Mouse (Mus musculus): ENCODE measurements at regions not wholly inside any gene's neighbourhood (a gene's known extent, or its start where the extent isn't known, plus 50 kb on each side); places are given as distances from the start of the nearest gene placed in this dataset.

DNA sequence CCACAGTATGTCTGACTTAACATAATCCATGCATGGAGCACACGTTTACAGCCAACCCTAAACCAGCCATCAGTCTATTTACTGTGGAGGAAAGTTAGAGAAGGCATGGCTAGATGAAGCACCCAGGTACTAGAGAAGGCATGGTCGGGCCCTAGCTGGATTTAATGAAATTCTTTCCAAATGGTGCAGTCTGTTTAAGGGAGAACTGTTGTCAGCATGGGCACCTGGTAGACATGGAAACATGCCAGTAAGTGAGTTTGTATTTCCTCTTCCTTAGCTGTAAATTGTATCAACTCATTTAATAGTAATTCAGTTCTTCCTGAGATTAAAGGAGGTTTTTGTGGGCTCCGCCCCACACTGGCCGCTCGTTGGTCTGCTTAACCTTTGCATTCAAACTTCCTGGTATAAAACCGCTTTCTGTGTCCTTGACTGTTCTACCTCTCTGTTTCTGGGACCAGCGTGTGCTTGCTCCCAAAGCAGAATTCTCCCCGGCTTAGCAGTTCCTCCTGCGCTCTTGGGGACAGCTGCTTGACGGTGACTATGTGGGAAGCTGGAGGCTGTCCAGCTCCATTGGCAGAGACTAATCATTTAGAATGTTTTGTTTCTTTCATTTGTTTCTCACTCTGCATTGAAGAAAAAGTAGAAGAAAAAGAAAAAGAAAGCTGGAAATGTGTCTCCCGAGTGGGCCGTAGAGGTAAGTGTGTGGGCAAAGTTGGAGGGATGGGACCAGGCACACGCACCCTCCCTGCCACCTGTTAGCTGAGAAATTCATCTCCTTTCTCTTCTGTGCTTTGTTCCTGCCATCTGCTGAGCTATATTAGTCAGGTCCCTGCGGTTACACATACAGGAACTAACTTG, 96.0 kb upstream of the St6galnac5 start:
- no peak for ATAC-seq (ENCODE audit: low FRiP score, low TSS enrichment)
- TF ChIP-seq CTCF (IDR thresholded peaks at IDR 0.05; ENCODE audit: low read depth) (no peak), EP300 (optimal IDR thresholded peaks at IDR 0.05) (no peak)
- 56% methylated on average over 14 of the region's 14 CpGs for WGBS
- no peak overlapping the region for H3K27ac ChIP-seq (replicated peaks)
- no peak overlapping the region for H3K4me2 ChIP-seq (replicated peaks; ENCODE audit: low read depth)
- no peaks in the 10 kb centered on the region for H3K9me3 ChIP-seq (ENCODE audit: control insufficient read depth, low read length)
- no peaks in the 10 kb centered on the region for H3K27me3 ChIP-seq (ENCODE audit: control insufficient read depth, insufficient read depth, low read length)
- no peak overlapping the region for H3K9ac ChIP-seq (ENCODE audit: low read length)
- no peaks in the 10 kb centered on the region for H3K4me1 ChIP-seq (replicated peaks; ENCODE audit: control insufficient read depth, insufficient read depth)
- H3K36me3 ChIP-seq (ENCODE audit: control insufficient read depth, insufficient read depth, low read length), result no peaks in the 10 kb centered on the region
- no peak for DNase-seq (ENCODE audit: low spot score)
- H3K4me3 ChIP-seq (ENCODE audit: low read depth, low read length), result no peak overlapping the region

DNA sequence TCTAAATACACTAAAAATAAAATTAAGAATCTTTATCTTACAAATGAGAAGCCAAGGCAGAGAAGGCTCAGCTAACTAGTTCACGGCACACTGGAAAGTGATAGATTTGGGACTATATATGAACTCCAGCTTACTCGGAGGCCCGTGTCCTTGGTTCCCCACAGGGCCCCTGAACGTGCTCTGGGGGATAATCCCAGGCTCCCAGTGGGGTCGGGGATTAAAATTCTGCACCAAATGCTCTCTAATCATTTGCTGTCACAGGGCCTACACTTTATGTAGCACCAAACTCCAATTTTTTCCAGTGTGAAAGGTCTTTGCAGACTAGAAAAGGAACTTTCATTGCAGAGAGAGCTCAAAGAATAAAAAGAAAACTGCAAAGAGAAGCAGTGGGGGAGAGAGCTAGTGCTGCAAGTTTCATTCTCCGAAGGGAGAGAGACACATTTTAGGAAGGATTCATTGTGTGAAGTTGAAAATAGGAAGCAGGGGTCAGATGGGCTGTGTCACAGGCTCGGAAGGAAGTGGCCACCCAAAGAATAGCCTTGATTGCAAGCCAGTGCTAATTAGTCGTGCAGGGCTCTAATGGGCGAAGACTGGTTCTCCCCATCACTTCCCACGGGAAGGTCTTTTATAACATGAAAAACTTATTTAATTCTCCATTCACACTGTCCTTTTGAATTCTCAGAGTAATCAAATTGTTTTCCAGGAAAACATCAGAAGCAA, 90.3 kb upstream of the St6galnac5 start:
- H3K4me3 ChIP-seq (ENCODE audit: low read depth, low read length), result no peak overlapping the region
- no peaks in the 10 kb centered on the region for H3K9me3 ChIP-seq (ENCODE audit: control insufficient read depth, low read length)
- DNase-seq (ENCODE audit: low spot score), result no peak
- no peak for TF ChIP-seq CTCF (IDR thresholded peaks at IDR 0.05; ENCODE audit: low read depth)
- TF ChIP-seq EP300 (optimal IDR thresholded peaks at IDR 0.05), result no peak
- no peak overlapping the region for H3K9ac ChIP-seq (ENCODE audit: low read length)
- no peak overlapping the region for H3K27ac ChIP-seq (replicated peaks)
- H3K27me3 ChIP-seq (ENCODE audit: control insufficient read depth, insufficient read depth, low read length), result no peaks in the 10 kb centered on the region
- no peaks in the 10 kb centered on the region for H3K36me3 ChIP-seq (ENCODE audit: control insufficient read depth, insufficient read depth, low read length)
- no peaks in the 10 kb centered on the region for H3K4me1 ChIP-seq (replicated peaks; ENCODE audit: control insufficient read depth, insufficient read depth)
- WGBS, result 65% methylated on average over 10 of the region's 10 CpGs
- no peak for ATAC-seq (ENCODE audit: low FRiP score, low TSS enrichment)
- no peak overlapping the region for H3K4me2 ChIP-seq (replicated peaks; ENCODE audit: low read depth)

DNA sequence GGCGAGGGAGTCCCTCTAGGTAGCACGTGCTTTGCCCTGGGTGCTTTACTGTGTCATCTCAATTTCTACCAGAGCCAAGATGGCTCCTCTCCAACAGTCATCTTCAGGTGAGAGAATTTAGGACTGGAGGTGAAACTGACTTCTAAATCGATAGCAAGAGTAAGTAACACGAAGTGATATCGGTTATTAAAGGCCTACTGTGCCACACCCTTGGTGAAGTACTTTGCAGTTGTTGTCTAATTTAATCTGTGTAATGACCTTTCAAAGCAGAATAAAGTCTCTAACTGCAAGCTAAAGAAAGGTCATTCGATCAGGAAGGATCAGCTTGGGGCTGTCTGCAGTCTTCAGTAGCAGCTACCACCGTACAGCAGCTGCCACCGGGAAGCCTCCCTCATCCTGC, 89.5 kb upstream of the St6galnac5 start:
- H3K27ac ChIP-seq (replicated peaks), result no peak overlapping the region
- H3K4me2 ChIP-seq (replicated peaks; ENCODE audit: low read depth), result no peak overlapping the region
- DNase-seq (ENCODE audit: low spot score) (no peak), ATAC-seq (ENCODE audit: low FRiP score, low TSS enrichment) (no peak)
- TF ChIP-seq EP300 (optimal IDR thresholded peaks at IDR 0.05) (no peak), CTCF (IDR thresholded peaks at IDR 0.05; ENCODE audit: low read depth) (no peak)
- no peaks in the 10 kb centered on the region for H3K4me1 ChIP-seq (replicated peaks; ENCODE audit: control insufficient read depth, insufficient read depth)
- no peaks in the 10 kb centered on the region for H3K36me3 ChIP-seq (ENCODE audit: control insufficient read depth, insufficient read depth, low read length)
- H3K9ac ChIP-seq (ENCODE audit: low read length), result no peak overlapping the region
- H3K9me3 ChIP-seq (ENCODE audit: control insufficient read depth, low read length), result no peaks in the 10 kb centered on the region
- H3K27me3 ChIP-seq (ENCODE audit: control insufficient read depth, insufficient read depth, low read length), result no peaks in the 10 kb centered on the region
- H3K4me3 ChIP-seq (ENCODE audit: low read depth, low read length), result no peak overlapping the region
- whole genome bisulfite sequencing, result 87% methylated on average over 8 of the region's 8 CpGs

DNA sequence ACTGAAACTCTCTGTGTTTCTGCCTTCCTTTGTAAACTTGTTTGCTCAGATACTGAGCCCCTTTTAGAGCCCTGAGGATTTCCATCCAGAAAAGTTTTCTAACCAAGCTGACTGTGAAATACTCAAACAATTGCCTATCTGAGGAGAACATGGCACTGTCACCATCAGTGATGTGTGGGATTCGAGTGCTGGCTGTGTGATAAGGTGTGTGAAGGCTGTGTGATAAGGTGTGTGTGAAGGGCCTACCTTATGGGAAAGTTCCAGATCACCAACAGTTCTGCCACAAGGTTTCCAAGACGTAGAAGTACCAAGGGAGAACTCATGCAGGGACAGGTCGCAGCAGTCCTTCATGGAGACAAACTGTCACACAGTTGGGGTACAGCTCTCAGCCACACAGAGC, 89.1 kb upstream of the St6galnac5 start:
- 90% methylated on average over 3 of the region's 3 CpGs for WGBS
- no peak for TF ChIP-seq EP300 (optimal IDR thresholded peaks at IDR 0.05)
- TF ChIP-seq CTCF (IDR thresholded peaks at IDR 0.05; ENCODE audit: low read depth), result no peak
- DNase-seq (ENCODE audit: low spot score) (peak; percentile 8), ATAC-seq (ENCODE audit: low FRiP score, low TSS enrichment) (no peak)
- Histone ChIP-seq H3K4me3 (ENCODE audit: low read depth, low read length) (no peak overlapping the region), H3K9ac (ENCODE audit: low read length) (no peak overlapping the region), H3K4me1 (replicated peaks; ENCODE audit: control insufficient read depth, insufficient read depth) (no peaks in the 10 kb centered on the region), H3K9me3 (ENCODE audit: control insufficient read depth, low read length) (no peaks in the 10 kb centered on the region), H3K4me2 (replicated peaks; ENCODE audit: low read depth) (no peak overlapping the region), H3K27ac (replicated peaks) (no peak overlapping the region), H3K27me3 (ENCODE audit: control insufficient read depth, insufficient read depth, low read length) (no peaks in the 10 kb centered on the region), H3K36me3 (ENCODE audit: control insufficient read depth, insufficient read depth, low read length) (no peaks in the 10 kb centered on the region)

DNA sequence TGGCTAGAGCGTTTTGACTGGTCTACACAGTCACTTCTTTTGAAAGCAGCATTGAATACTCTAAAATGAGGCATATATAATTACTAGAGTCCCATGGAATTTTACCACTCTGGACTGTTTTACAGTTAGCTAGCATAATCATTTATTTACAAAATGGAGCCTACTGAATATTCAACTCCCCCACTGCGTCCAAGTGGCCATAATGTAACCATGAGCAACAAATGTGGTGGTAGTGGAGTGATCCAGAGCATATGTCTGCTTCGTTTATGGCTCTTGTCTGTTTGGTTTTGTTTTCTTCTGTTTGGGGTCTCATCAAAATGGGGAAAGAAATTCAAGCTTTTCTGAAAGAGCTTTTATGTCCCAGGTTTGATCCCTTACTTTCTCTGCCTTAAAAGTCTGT, 83.8 kb upstream of the St6galnac5 start:
- Histone ChIP-seq H3K4me2 (replicated peaks; ENCODE audit: low read depth) (no peak overlapping the region), H3K27me3 (ENCODE audit: control insufficient read depth, insufficient read depth, low read length) (no peaks in the 10 kb centered on the region), H3K27ac (replicated peaks) (no peak overlapping the region), H3K36me3 (ENCODE audit: control insufficient read depth, insufficient read depth, low read length) (no peaks in the 10 kb centered on the region), H3K9me3 (ENCODE audit: control insufficient read depth, low read length) (no peaks in the 10 kb centered on the region), H3K4me1 (replicated peaks; ENCODE audit: control insufficient read depth, insufficient read depth) (no peaks in the 10 kb centered on the region), H3K9ac (ENCODE audit: low read length) (no peak overlapping the region), H3K4me3 (ENCODE audit: low read depth, low read length) (no peak overlapping the region)
- ATAC-seq (ENCODE audit: low FRiP score, low TSS enrichment) (no peak), DNase-seq (ENCODE audit: low spot score) (no peak)
- TF ChIP-seq EP300 (optimal IDR thresholded peaks at IDR 0.05) (no peak), CTCF (IDR thresholded peaks at IDR 0.05; ENCODE audit: low read depth) (no peak)
- 65% methylated on average over 3 of the region's 3 CpGs for WGBS

DNA sequence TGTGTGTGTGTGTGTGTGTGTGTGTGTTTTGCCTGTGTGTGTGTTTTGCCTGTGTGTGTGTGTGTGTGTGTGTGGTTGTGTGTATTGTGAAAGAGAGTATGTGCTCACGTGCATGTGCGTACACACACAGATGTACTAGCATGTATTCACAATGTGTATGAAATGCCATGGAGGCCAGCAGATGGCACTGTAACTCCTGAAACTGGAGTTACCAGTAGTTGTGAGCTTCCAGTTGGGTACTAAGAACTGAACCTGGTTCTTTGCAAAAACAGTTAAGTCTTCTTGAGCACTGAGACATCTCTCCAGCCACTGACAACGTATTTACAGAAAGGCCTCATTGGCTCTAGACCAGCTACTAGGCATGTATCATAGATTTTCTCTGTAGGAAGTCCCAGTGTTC, 71.1 kb upstream of the St6galnac5 start:
- ATAC-seq (ENCODE audit: low FRiP score, low TSS enrichment) (no peak), DNase-seq (ENCODE audit: low spot score) (no peak)
- Histone ChIP-seq H3K4me1 (replicated peaks; ENCODE audit: control insufficient read depth, insufficient read depth) (no peaks in the 10 kb centered on the region), H3K27ac (replicated peaks) (no peak overlapping the region), H3K27me3 (ENCODE audit: control insufficient read depth, insufficient read depth, low read length) (no peaks in the 10 kb centered on the region), H3K36me3 (ENCODE audit: control insufficient read depth, insufficient read depth, low read length) (no peaks in the 10 kb centered on the region), H3K9me3 (ENCODE audit: control insufficient read depth, low read length) (no peaks in the 10 kb centered on the region), H3K4me3 (ENCODE audit: low read depth, low read length) (no peak overlapping the region), H3K4me2 (replicated peaks; ENCODE audit: low read depth) (no peak overlapping the region), H3K9ac (ENCODE audit: low read length) (no peak overlapping the region)
- TF ChIP-seq EP300 (optimal IDR thresholded peaks at IDR 0.05) (no peak), CTCF (IDR thresholded peaks at IDR 0.05; ENCODE audit: low read depth) (no peak)
- WGBS, result 92% methylated on average over 3 of the region's 3 CpGs

Data from stomach, postnatal 0 days (tissue).